8 mouse cellular contexts compared by ENCODE assay signal in genomic region chr3:96333396-96334174, GRCm38 (mm10). TPM values are rescaled to one million over a fixed set of nuclear protein-coding genes. Genes with fewer than 3 reads are reported as not detected.
DNase-seq lines count a peak whose midpoint lies in the region; ATAC-seq and TF ChIP-seq lines count a peak whose summit lies in the region.

No protein-coding gene starts in this region.

- peaks cover 73% of the 10 kb centered on the region for H3K27me3 ChIP-seq in forebrain, embryonic 11.5 days (ENCODE audit: control insufficient read depth, insufficient read depth, low read length)
- H3K27me3 ChIP-seq in forebrain, embryonic 16.5 days (replicated peaks; ENCODE audit: control insufficient read depth, insufficient read depth, low read length), result peaks cover 86% of the 10 kb centered on the region
- H3K27me3 ChIP-seq in forebrain, embryonic 12.5 days, result peaks cover 95% of the 10 kb centered on the region
- H3K27me3 ChIP-seq in limb, embryonic 14.5 days (ENCODE audit: control insufficient read depth, insufficient read depth, low read length), result peaks cover 96% of the 10 kb centered on the region
- peaks cover 84% of the 10 kb centered on the region for H3K27me3 ChIP-seq in stomach, embryonic 16.5 days (ENCODE audit: control insufficient read depth, insufficient read depth, low read length)

- peak; percentile 58 for DNase-seq in forebrain, embryonic 11.5 days (ENCODE audit: low spot score)
- peak; percentile 42 for DNase-seq in CD4-positive, CD25-positive, alpha-beta regulatory T cell, adult 2 months (ENCODE audit: low read depth, low spot score)
- DNase-seq in limb, embryonic 14.5 days (ENCODE audit: low spot score), result no peak
- no peak for DNase-seq in adrenal gland, adult 18-20 months (ENCODE audit: low spot score in 2 of 2)
- no peak for DNase-seq in testis, postnatal 10 days (ENCODE audit: low spot score)

- no peak overlapping the region for H3K9ac ChIP-seq in forebrain, embryonic 11.5 days (ENCODE audit: low read length)
- H3K9ac ChIP-seq in forebrain, embryonic 16.5 days (replicated peaks; ENCODE audit: low read depth, low read length), result no peak overlapping the region
- no peak overlapping the region for H3K9ac ChIP-seq in forebrain, embryonic 12.5 days
- H3K9ac ChIP-seq in limb, embryonic 14.5 days (ENCODE audit: low read depth, low read length, severe bottlenecking), result no peak overlapping the region
- H3K9ac ChIP-seq in stomach, embryonic 16.5 days (ENCODE audit: low read length), result peak overlapping the region; percentile 0; the same call in 1 of the 2 replicates

- no peak for ATAC-seq in forebrain, embryonic 11.5 days (replicated peaks; ENCODE audit: low FRiP score)
- no peak for ATAC-seq in forebrain, embryonic 16.5 days
- no peak for ATAC-seq in forebrain, embryonic 12.5 days (ENCODE audit: low FRiP score)
- ATAC-seq in limb, embryonic 14.5 days (ENCODE audit: low FRiP score, low read depth), result no peak
- ATAC-seq in stomach, embryonic 16.5 days (ENCODE audit: insufficient read depth, low FRiP score), result no peak

- peaks cover 5% of the 10 kb centered on the region; the same call in 1 of the 2 replicates for H3K4me1 ChIP-seq in forebrain, embryonic 11.5 days (replicated peaks; ENCODE audit: control insufficient read depth, insufficient read depth, low read length)
- H3K4me1 ChIP-seq in forebrain, embryonic 16.5 days (replicated peaks; ENCODE audit: control insufficient read depth, insufficient read depth, low read length), result no peaks in the 10 kb centered on the region
- H3K4me1 ChIP-seq in forebrain, embryonic 12.5 days, result peaks cover 5% of the 10 kb centered on the region
- no peaks in the 10 kb centered on the region for H3K4me1 ChIP-seq in limb, embryonic 14.5 days (ENCODE audit: control insufficient read depth, insufficient read depth, low read length)
- H3K4me1 ChIP-seq in stomach, embryonic 16.5 days (ENCODE audit: control insufficient read depth, insufficient read depth, low read length), result 0 out of 2 replicates have a peak, but pooled peaks cover 3% of the 10 kb centered on the region

- 2% methylated on average over 25 of the region's 25 CpGs for WGBS in forebrain, embryonic 11.5 days
- 2% methylated on average over 25 of the region's 25 CpGs for WGBS in forebrain, embryonic 16.5 days
- 2% methylated on average over 25 of the region's 25 CpGs for WGBS in forebrain, embryonic 12.5 days
- 4% methylated on average over 25 of the region's 25 CpGs for WGBS in limb, embryonic 14.5 days
- WGBS in stomach, embryonic 16.5 days, result 3% methylated on average over 25 of the region's 25 CpGs

- H3K36me3 ChIP-seq in forebrain, embryonic 11.5 days (ENCODE audit: control insufficient read depth, insufficient read depth, low read length), result no peaks in the 10 kb centered on the region
- H3K36me3 ChIP-seq in forebrain, embryonic 16.5 days (ENCODE audit: control insufficient read depth, insufficient read depth), result no peaks in the 10 kb centered on the region
- no peaks in the 10 kb centered on the region for H3K36me3 ChIP-seq in forebrain, embryonic 12.5 days (replicated peaks)
- no peaks in the 10 kb centered on the region for H3K36me3 ChIP-seq in limb, embryonic 14.5 days (ENCODE audit: control insufficient read depth, insufficient read depth, low read length)
- no peaks in the 10 kb centered on the region for H3K36me3 ChIP-seq in stomach, embryonic 16.5 days (ENCODE audit: control insufficient read depth, insufficient read depth, low read length)

- H3K9me3 ChIP-seq in forebrain, embryonic 11.5 days (ENCODE audit: control insufficient read depth, low read length), result no peaks in the 10 kb centered on the region
- peaks cover 2% of the 10 kb centered on the region; the same call in 1 of the 2 replicates for H3K9me3 ChIP-seq in forebrain, embryonic 16.5 days (ENCODE audit: control insufficient read depth, low read length)
- H3K9me3 ChIP-seq in forebrain, embryonic 12.5 days, result no peaks in the 10 kb centered on the region
- H3K9me3 ChIP-seq in limb, embryonic 14.5 days (ENCODE audit: control insufficient read depth, low read length), result no peaks in the 10 kb centered on the region
- H3K9me3 ChIP-seq in stomach, embryonic 16.5 days (replicated peaks; ENCODE audit: control insufficient read depth, low read length), result no peaks in the 10 kb centered on the region

- H3K4me3 ChIP-seq in forebrain, embryonic 11.5 days (ENCODE audit: low read depth, low read length), result peak overlapping the region; percentile 19
- H3K4me3 ChIP-seq in forebrain, embryonic 16.5 days (replicated peaks; ENCODE audit: low read length), result no peak overlapping the region
- H3K4me3 ChIP-seq in forebrain, embryonic 12.5 days (replicated peaks), result peak overlapping the region; percentile 23; the same call in 1 of the 2 replicates
- H3K4me3 ChIP-seq in limb, embryonic 14.5 days (replicated peaks; ENCODE audit: low read length), result peak overlapping the region; percentile 16
- peak overlapping the region; percentile 33 for H3K4me3 ChIP-seq in stomach, embryonic 16.5 days (replicated peaks; ENCODE audit: low read length)

- peak overlapping the region; percentile 40 for H3K4me2 ChIP-seq in forebrain, embryonic 11.5 days (ENCODE audit: low read depth, low read length, severe bottlenecking)
- no peak overlapping the region for H3K4me2 ChIP-seq in forebrain, embryonic 16.5 days (ENCODE audit: low read length)
- H3K4me2 ChIP-seq in forebrain, embryonic 12.5 days, result peak overlapping the region; percentile 36
- H3K4me2 ChIP-seq in limb, embryonic 14.5 days (replicated peaks; ENCODE audit: low read depth, low read length, severe bottlenecking), result peak overlapping the region; percentile 15; the same call in 1 of the 2 replicates
- H3K4me2 ChIP-seq in stomach, embryonic 16.5 days (ENCODE audit: low read depth, low read length), result peak overlapping the region; percentile 54

- TF ChIP-seq POLR2A in limb, embryonic 14.5 days (IDR thresholded peaks at IDR 0.05; ENCODE audit: borderline replicate concordance, extremely low read depth, insufficient read depth, insufficient read length), result no peak

- H3K27ac ChIP-seq in forebrain, embryonic 11.5 days (ENCODE audit: low read depth, low read length), result no peak overlapping the region
- H3K27ac ChIP-seq in forebrain, embryonic 16.5 days (ENCODE audit: low read length), result no peak overlapping the region
- H3K27ac ChIP-seq in forebrain, embryonic 12.5 days, result no peak overlapping the region
- H3K27ac ChIP-seq in limb, embryonic 14.5 days (replicated peaks; ENCODE audit: low read depth, low read length), result no peak overlapping the region
- no peak overlapping the region for H3K27ac ChIP-seq in stomach, embryonic 16.5 days (ENCODE audit: low read length)

RNA-seq across cellular contexts. Expression of gene Fcgr1, which starts 39.8 kb away (rescaled TPM):
- 0.95 and 2.6 TPM in 2 replicates for polyA plus RNA-seq in forebrain, embryonic 11.5 days (2014; fragmentation: Nextera tagmentation; extraction: Ambion mirVana)
- 0.92 and 0.99 TPM in 2 replicates for polyA plus RNA-seq in forebrain, embryonic 16.5 days (2015; fragmentation: Nextera tagmentation; extraction: Ambion mirVana)
- polyA plus RNA-seq in forebrain, embryonic 12.5 days (2016; fragmentation: Nextera tagmentation; extraction: Ambion mirVana), result 0.54 and 0.56 TPM in 2 replicates
- 2.8 and 3.1 TPM in 2 replicates for polyA plus RNA-seq in limb, embryonic 14.5 days (2012; rRNA removed)
- polyA plus RNA-seq in limb, embryonic 14.5 days (2014; fragmentation: Nextera tagmentation; extraction: Ambion mirVana), result 3.3 and 3.9 TPM in 2 replicates
- 3.0 and 3.4 TPM in 2 replicates for polyA plus RNA-seq in stomach, embryonic 16.5 days (2015; fragmentation: Nextera tagmentation; extraction: Ambion mirVana)
- total RNA-seq in adrenal gland, adult 18-20 months (2021), result 1 to 10 TPM; 2.0 to 3.3 TPM

Comparison
In these comparisons a context has a peak if more than half of its experiments do, and no peak if none do; other contexts are left out.
1. DNase-seq: peak in forebrain, embryonic 11.5 days (single experiment) and CD4-positive, CD25-positive, alpha-beta regulatory T cell, adult 2 months (single experiment); none in limb, embryonic 14.5 days (single experiment), adrenal gland, adult 18-20 months (0 of 2) and testis, postnatal 10 days (single experiment).